8 mouse cellular contexts compared by ENCODE assay signal in genomic region chr9:88480120-88480519, GRCm38 (mm10). TPM values are rescaled to one million over a fixed set of nuclear protein-coding genes. Genes with fewer than 3 reads are reported as not detected.
DNase-seq lines count a peak whose midpoint lies in the region; ATAC-seq and TF ChIP-seq lines count a peak whose summit lies in the region.

No protein-coding gene starts in this region.

- H3K4me3 ChIP-seq in kidney, embryonic 16.5 days (ENCODE audit: low read length) = peak overlapping the region; percentile 84
- peak overlapping the region; percentile 99 for H3K4me3 ChIP-seq in midbrain, postnatal 0 days (ENCODE audit: low read depth, low read length)

- H3K4me2 ChIP-seq in kidney, embryonic 16.5 days (replicated peaks; ENCODE audit: low read depth, low read length) = peak overlapping the region; percentile 60
- H3K4me2 ChIP-seq in midbrain, postnatal 0 days (ENCODE audit: low read depth, low read length, poor library complexity, severe bottlenecking) = peak overlapping the region; percentile 71

- H3K27ac ChIP-seq in kidney, embryonic 16.5 days (ENCODE audit: low read length) = no peak overlapping the region
- H3K27ac ChIP-seq in midbrain, postnatal 0 days (ENCODE audit: low read depth, low read length) = no peak overlapping the region

- no peak for DNase-seq in kidney, postnatal 36 days
- DNase-seq in embryo, embryonic 11 days = peak; percentile 7
- peak; percentile 30 for DNase-seq in induced T-regulatory cell, adult 2 months (ENCODE audit: low read depth)
- DNase-seq in midbrain, postnatal 0 days (ENCODE audit: low spot score) = no peak
- DNase-seq in adrenal gland, adult 8-10 months = no peak
- no peak for DNase-seq in right cerebral cortex, postnatal 25 days
- no peak for DNase-seq in spleen, postnatal 4 days (ENCODE audit: low spot score in 2 of 2)

- H3K36me3 ChIP-seq in kidney, embryonic 16.5 days (ENCODE audit: insufficient read depth, low read length) = peaks cover 16% of the 10 kb centered on the region
- peaks cover 2% of the 10 kb centered on the region; the same call in 1 of the 2 replicates for H3K36me3 ChIP-seq in midbrain, postnatal 0 days (ENCODE audit: insufficient read depth, low read length)

- H3K9ac ChIP-seq in kidney, embryonic 16.5 days (replicated peaks; ENCODE audit: low read length) = peak overlapping the region; percentile 99; the same call in 1 of the 2 replicates
- H3K9ac ChIP-seq in midbrain, postnatal 0 days (replicated peaks; ENCODE audit: low read length, poor library complexity, severe bottlenecking) = no peak overlapping the region

- H3K27me3 ChIP-seq in kidney, embryonic 16.5 days (ENCODE audit: insufficient read depth, low read length) = no peaks in the 10 kb centered on the region
- no peaks in the 10 kb centered on the region for H3K27me3 ChIP-seq in midbrain, postnatal 0 days (ENCODE audit: insufficient read depth, low read length)

- TF ChIP-seq CTCF in midbrain, postnatal 0 days (IDR thresholded peaks at IDR 0.05) = no peak

- no peak for ATAC-seq in kidney, embryonic 16.5 days (ENCODE audit: low FRiP score, low TSS enrichment)
- no peak for ATAC-seq in midbrain, postnatal 0 days (ENCODE audit: low FRiP score)

- H3K4me1 ChIP-seq in kidney, embryonic 16.5 days (ENCODE audit: insufficient read depth, low read length) = peaks cover 18% of the 10 kb centered on the region
- peaks cover 5% of the 10 kb centered on the region; the same call in 1 of the 2 replicates for H3K4me1 ChIP-seq in midbrain, postnatal 0 days (ENCODE audit: insufficient read depth, low read length)

- 2% methylated on average over 1 of the region's 1 CpGs for WGBS in kidney, embryonic 16.5 days
- 10% methylated on average over 1 of the region's 1 CpGs for WGBS in midbrain, postnatal 0 days

- H3K9me3 ChIP-seq in kidney, embryonic 16.5 days (ENCODE audit: low read length) = no peaks in the 10 kb centered on the region
- H3K9me3 ChIP-seq in midbrain, postnatal 0 days (ENCODE audit: low read length) = no peaks in the 10 kb centered on the region

RNA-seq across cellular contexts. Expression of gene Syncrip, which starts 2.3 kb away (rescaled TPM):
- 91.9 and 99.8 TPM in 2 replicates for polyA plus RNA-seq in kidney, embryonic 16.5 days (2015; fragmentation: Nextera tagmentation; extraction: Ambion mirVana)
- total RNA-seq in midbrain, postnatal 0 days (2014; rRNA removed) = 79.0 and 92.1 TPM in 2 replicates
- 55.8 and 64.0 TPM in 2 replicates for polyA plus RNA-seq in midbrain, postnatal 0 days (2015; fragmentation: Nextera tagmentation; extraction: Ambion mirVana)
- 10 to 100 TPM; 57.7 to 79.2 (median 71.1) TPM for total RNA-seq in adrenal gland, adult 8-10 months (2022)

RNA-seq across cellular contexts. Expression of gene Gm20537, which starts 23.7 kb away (rescaled TPM):
- 0.31 and 1.3 TPM in 2 replicates for polyA plus RNA-seq in kidney, embryonic 16.5 days (2015; fragmentation: Nextera tagmentation; extraction: Ambion mirVana)
- 2.6 TPM in 1 of 2 replicates, not detected in the other for total RNA-seq in midbrain, postnatal 0 days (2014; rRNA removed)
- 0.62 TPM in 1 of 2 replicates, not detected in the other for polyA plus RNA-seq in midbrain, postnatal 0 days (2015; fragmentation: Nextera tagmentation; extraction: Ambion mirVana)
- total RNA-seq in adrenal gland, adult 8-10 months (2022) = 1 to 10 TPM in 3 of 4 experiments, not detected in 1; 1.1 to 2.8 (median 1.1) TPM

RNA-seq across cellular contexts. Expression of gene Snx14, which starts 41.4 kb away (rescaled TPM):
- polyA plus RNA-seq in kidney, embryonic 16.5 days (2015; fragmentation: Nextera tagmentation; extraction: Ambion mirVana) = 32.1 and 32.9 TPM in 2 replicates
- total RNA-seq in midbrain, postnatal 0 days (2014; rRNA removed) = 33.5 and 43.0 TPM in 2 replicates
- polyA plus RNA-seq in midbrain, postnatal 0 days (2015; fragmentation: Nextera tagmentation; extraction: Ambion mirVana) = 28.6 TPM in 2 replicates
- 10 to 100 TPM; 59.6 to 64.5 (median 63.1) TPM for total RNA-seq in adrenal gland, adult 8-10 months (2022)

Comparison
In these comparisons a context has a peak if more than half of its experiments do, and no peak if none do; other contexts are left out.
1. DNase-seq: peak in embryo, embryonic 11 days (single experiment) and induced T-regulatory cell, adult 2 months (single experiment); none in kidney, postnatal 36 days (0 of 2), midbrain, postnatal 0 days (single experiment), adrenal gland, adult 8-10 months (single experiment), right cerebral cortex, postnatal 25 days (single experiment) and spleen, postnatal 4 days (0 of 2).